Mouse (Mus musculus) brain, embryonic 14.5 days (tissue): ENCODE results near the gene Defb15.
"Not testable (repeated sequence)": the region's sequence is repeated elsewhere in the genome, so short reads cannot be mapped to it uniquely, and the experiment has no call there.

Experiments used
- CTCF ChIP-seq: fragments of 200-500 bp; IDR thresholded peaks from 2 replicates; pipeline ENCODE4 v1.5.1; 2012; ENCODE audit warnings: inconsistent platforms, mild to moderate bottlenecking, moderate library complexity, borderline replicate concordance; ENCODE audit not compliant: insufficient read depth, insufficient read length; ENCODE audit errors: extremely low read depth
- POLR2A ChIP-seq: fragments of 200-500 bp; IDR thresholded peaks from 2 replicates; pipeline ENCODE4 v1.6.1; 2012; ENCODE audit warnings: mild to moderate bottlenecking, inconsistent platforms, borderline replicate concordance; ENCODE audit not compliant: poor library complexity, insufficient read depth, insufficient read length, severe bottlenecking; ENCODE audit errors: extremely low read depth

DNA sequence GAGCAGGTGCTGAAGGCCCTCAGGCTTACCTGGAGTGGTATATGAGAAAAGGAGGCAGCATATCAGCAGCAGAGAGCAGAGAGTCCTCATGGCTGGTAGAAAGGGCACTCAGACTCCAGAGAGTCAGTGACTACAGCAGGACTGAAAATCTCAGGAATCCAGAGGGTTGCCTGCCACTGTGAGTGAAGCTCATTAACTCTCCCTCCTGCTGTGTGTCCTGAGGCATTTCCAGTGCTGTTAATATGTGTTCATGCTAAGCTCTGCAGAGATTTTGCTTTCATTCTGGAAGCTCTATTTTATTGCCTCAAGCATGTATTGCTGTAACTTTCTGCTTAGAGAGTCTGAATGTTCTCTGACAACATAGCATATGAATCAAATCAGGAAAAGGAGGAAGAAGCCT lies 26.2 kb downstream of the Defb15 start, which contains the start of gene Defb11:
- not testable (repeated sequence) for TF ChIP-seq CTCF, POLR2A
